Mouse (Mus musculus) liver, postnatal 0 days (tissue): ENCODE results near the gene Efemp1. TPM values are rescaled to one million over a fixed set of nuclear protein-coding genes. Genes with fewer than 3 reads are reported as not detected.

Experiments used
- ATAC-seq: fragments of 200-750 bp; cut with Nextera tagmentation; 2 replicates; pipeline ENCODE4 v1.8.0; 2017; ENCODE audit warnings: mild to moderate bottlenecking, moderate library complexity
- DNase-seq: peaks from one replicate; pipeline ENCODE4 v3.0.0-alpha.2; 2016
- H3K27ac ChIP-seq: fragments of 300-500 bp; sonication (generic); 2 replicates; pipeline ENCODE4 v1.5.1; 2014; ENCODE audit warnings: antibody characterized with exemption, moderate library complexity, mild to moderate bottlenecking, low read depth
- H3K27me3 ChIP-seq: fragments of 300-500 bp; sonication (generic); 2 replicates; pipeline ENCODE4 v1.6.1; 2014; ENCODE audit warnings: low read length, control low read depth, mixed read lengths; ENCODE audit not compliant: insufficient read depth
- H3K36me3 ChIP-seq: fragments of 300-500 bp; sonication (generic); replicated peaks from 2 replicates; pipeline ENCODE4 v1.6.1; 2014; ENCODE audit warnings: mild to moderate bottlenecking, control low read depth, low read length, moderate library complexity, mixed read lengths; ENCODE audit not compliant: insufficient read depth
- H3K4me1 ChIP-seq: fragments of 300-500 bp; sonication (generic); 2 replicates; pipeline ENCODE4 v1.6.1; 2014; ENCODE audit warnings: antibody characterized with exemption, mild to moderate bottlenecking, control low read depth; ENCODE audit not compliant: insufficient read depth
- H3K4me2 ChIP-seq: fragments of 300-500 bp; sonication (generic); 2 replicates; pipeline ENCODE4 v1.6.1; 2014; ENCODE audit warnings: low read depth, mild to moderate bottlenecking, low read length, moderate library complexity, mixed read lengths
- H3K4me3 ChIP-seq: fragments of 300-500 bp; sonication (generic); 2 replicates; pipeline ENCODE4 v1.5.1; 2014; ENCODE audit warnings: low read depth, low read length
- H3K9ac ChIP-seq: fragments of 300-500 bp; sonication (generic); replicated peaks from 2 replicates; pipeline ENCODE4 v1.6.1; 2014; ENCODE audit warnings: mild to moderate bottlenecking, moderate library complexity
- H3K9me3 ChIP-seq: fragments of 300-500 bp; sonication (generic); 2 replicates; pipeline ENCODE4 v1.6.1; 2016; ENCODE audit warnings: mild to moderate bottlenecking, control low read depth, low read length, mixed read lengths
- CTCF ChIP-seq: sonication (generic); IDR thresholded peaks from 2 replicates; pipeline ENCODE4 v1.5.1; 2016; ENCODE audit warnings: antibody characterized with exemption, low read depth
- EP300 ChIP-seq: IDR thresholded peaks from 2 replicates; pipeline ENCODE4 v1.6.1; 2016; ENCODE audit warnings: antibody characterized with exemption, low read depth, mild to moderate bottlenecking
- WGBS: fragments of 180-500 bp; shearing (Covaris S2); extraction: QIAGEN DNeasy Blood & Tissue Kit; methylation state at CpG from one replicate; pipeline ENCODE4 v1.1.7; 2014; ENCODE audit not compliant: insufficient replicate concordance; 5-methylcytosine and 5-hydroxymethylcytosine counted together
- polyA plus RNA-seq: library from polyadenylated mRNA; unstranded; fragments of >200 nt; fragmentation: Nextera tagmentation; extraction: Ambion mirVana; gene quantifications from 2 replicates; pipeline ENCODE4 v1.2.1, GENCODE M21; 2015

Gene Efemp1
- polyA plus RNA-seq, 1 experiment from 2014 or later: 2.3 TPM

- TF ChIP-seq CTCF (no peak), EP300 (no peak)
- Histone ChIP-seq H3K27me3 (no peaks in the 10 kb centered on the region), H3K36me3 (no peaks in the 10 kb centered on the region), H3K4me2 (no peak overlapping the region), H3K4me3 (no peak overlapping the region), H3K9ac (no peak overlapping the region), H3K9me3 (no peaks in the 10 kb centered on the region), H3K4me1 (no peaks in the 10 kb centered on the region), H3K27ac (no peak overlapping the region)
- WGBS: 56% methylated on average over 2 of the region's 2 CpGs
- DNase-seq (no peak), ATAC-seq (no peak)
Measured at GRCm38 (mm10) chr11:28881381-28881976, 28.5 kb downstream of the Efemp1 start.

GRCm38 (mm10) chr11:28883106-28883505, 30.1 kb downstream of the Efemp1 start:
- Histone ChIP-seq H3K27ac (no peak overlapping the region), H3K9me3 (no peaks in the 10 kb centered on the region), H3K9ac (no peak overlapping the region), H3K36me3 (no peaks in the 10 kb centered on the region), H3K4me2 (no peak overlapping the region), H3K27me3 (no peaks in the 10 kb centered on the region), H3K4me1 (no peaks in the 10 kb centered on the region), H3K4me3 (no peak overlapping the region)
- DNase-seq (no peak), ATAC-seq (no peak)
- TF ChIP-seq EP300: no peak
- TF ChIP-seq CTCF: no peak
- WGBS: 55% methylated on average over 4 of the region's 4 CpGs

DNA sequence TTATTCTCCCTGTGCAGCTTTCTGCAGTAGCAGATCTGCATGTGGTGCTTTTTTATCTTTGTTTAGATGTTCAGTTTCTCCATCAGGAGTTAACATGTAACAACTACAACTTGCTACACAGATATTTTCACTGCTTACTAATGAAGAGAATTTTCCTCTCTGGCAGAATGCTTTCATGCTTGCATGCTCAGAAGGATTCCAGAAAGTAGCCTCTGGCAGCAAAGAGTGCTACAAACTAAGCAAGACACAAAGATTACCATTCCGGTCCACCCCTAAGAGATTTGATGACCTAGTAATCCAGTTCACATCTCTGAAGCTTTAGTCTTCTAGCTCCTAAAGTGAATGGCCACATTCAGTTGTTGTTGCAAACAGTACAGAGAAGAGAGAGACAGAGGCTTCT, 36.5 kb downstream of the Efemp1 start:
- Histone ChIP-seq H3K27me3 (no peaks in the 10 kb centered on the region), H3K36me3 (no peaks in the 10 kb centered on the region), H3K27ac (no peak overlapping the region), H3K9ac (no peak overlapping the region), H3K4me1 (no peaks in the 10 kb centered on the region), H3K4me3 (no peak overlapping the region), H3K4me2 (no peak overlapping the region), H3K9me3 (no peaks in the 10 kb centered on the region)
- WGBS: 80% methylated on average over 1 of the region's 1 CpGs
- no peak for TF ChIP-seq EP300
- no peak for TF ChIP-seq CTCF
- no peak for ATAC-seq
- DNase-seq: no peak

- Histone ChIP-seq H3K27ac (no peak overlapping the region), H3K4me2 (no peak overlapping the region), H3K9me3 (no peaks in the 10 kb centered on the region), H3K4me1 (no peaks in the 10 kb centered on the region), H3K27me3 (no peaks in the 10 kb centered on the region), H3K9ac (no peak overlapping the region), H3K4me3 (no peak overlapping the region), H3K36me3 (no peaks in the 10 kb centered on the region)
- TF ChIP-seq CTCF (no peak), EP300 (no peak)
- WGBS: 61% methylated on average over 5 of the region's 5 CpGs
- ATAC-seq (no peak), DNase-seq (no peak)
Measured at GRCm38 (mm10) chr11:28891515-28891914, 38.5 kb downstream of the Efemp1 start.

GRCm38 (mm10) chr11:28899420-28899819, 46.4 kb downstream of the Efemp1 start:
- Histone ChIP-seq H3K4me3 (no peak overlapping the region), H3K27me3 (no peaks in the 10 kb centered on the region), H3K9ac (no peak overlapping the region), H3K9me3 (no peaks in the 10 kb centered on the region), H3K36me3 (no peaks in the 10 kb centered on the region), H3K27ac (no peak overlapping the region), H3K4me1 (no peaks in the 10 kb centered on the region), H3K4me2 (no peak overlapping the region)
- TF ChIP-seq CTCF: no peak
- TF ChIP-seq EP300: no peak
- DNase-seq (no peak), ATAC-seq (no peak)
- 63% methylated on average over 1 of the region's 1 CpGs for WGBS

- Histone ChIP-seq H3K4me2 (no peak overlapping the region), H3K4me3 (no peak overlapping the region), H3K36me3 (no peaks in the 10 kb centered on the region), H3K4me1 (no peaks in the 10 kb centered on the region), H3K9me3 (no peaks in the 10 kb centered on the region), H3K27ac (no peak overlapping the region), H3K9ac (no peak overlapping the region), H3K27me3 (no peaks in the 10 kb centered on the region)
- ATAC-seq (no peak), DNase-seq (no peak)
- WGBS: 65% methylated on average over 2 of the region's 2 CpGs
- TF ChIP-seq EP300: no peak
- TF ChIP-seq CTCF: no peak
Measured at GRCm38 (mm10) chr11:28904596-28904995, 51.6 kb downstream of the Efemp1 start.

DNA sequence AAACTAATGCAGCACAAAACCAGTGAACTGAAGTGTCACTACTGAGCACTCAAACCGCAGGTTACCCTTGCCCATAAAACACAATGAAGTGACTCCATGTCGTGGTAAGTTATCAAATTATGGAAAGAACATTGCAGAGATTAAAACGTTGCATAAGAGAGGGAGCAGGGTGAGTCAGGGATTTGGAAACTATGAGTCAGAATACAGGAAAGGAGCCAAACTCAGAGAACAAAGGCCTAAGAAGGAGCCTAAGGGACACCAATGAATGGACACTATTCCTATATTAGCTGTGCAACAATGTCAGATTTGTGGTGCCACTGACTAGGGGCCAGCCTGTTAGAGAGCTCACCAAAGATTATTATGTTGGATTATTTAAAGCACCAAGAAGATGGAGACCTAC, 53.3 kb downstream of the Efemp1 start:
- TF ChIP-seq CTCF (no peak), EP300 (no peak)
- no peak for ATAC-seq
- no peak overlapping the region for H3K27ac ChIP-seq
- H3K4me1 ChIP-seq: no peaks in the 10 kb centered on the region
- H3K9me3 ChIP-seq: no peaks in the 10 kb centered on the region
- no peak overlapping the region for H3K4me2 ChIP-seq
- DNase-seq: no peak
- H3K4me3 ChIP-seq: no peak overlapping the region
- no peak overlapping the region for H3K9ac ChIP-seq
- 44% methylated on average over 3 of the region's 3 CpGs for WGBS
- H3K36me3 ChIP-seq: no peaks in the 10 kb centered on the region
- H3K27me3 ChIP-seq: no peaks in the 10 kb centered on the region
